Mouse (Mus musculus): Measurements from ENCODE around the gene Ets1. TPM values are rescaled to one million over a fixed set of nuclear protein-coding genes. Genes with fewer than 3 reads are reported as not detected.
A peak's percentile ranks its signal among the peaks of the same experiment; 100 is the strongest.

The Ets1 gene
- polyA plus RNA-seq, 1 experiment = 13.4 TPM

GRCm38 (mm10) chr9:32702836-32703395 lies 66.9 kb downstream of the Ets1 start:
- H3K4me3 ChIP-seq (ENCODE audit: insufficient read depth, low read depth, low read length) = peak overlapping the region; percentile 21
- H3K27ac ChIP-seq (replicated peaks; ENCODE audit: low read depth, low read length) = no peak overlapping the region
- H3K4me1 ChIP-seq (ENCODE audit: control insufficient read depth, insufficient read depth, insufficient read length, low read length) = peaks cover 17% of the 10 kb centered on the region

- Histone ChIP-seq H3K27ac (replicated peaks; ENCODE audit: low read depth, low read length) (no peak overlapping the region), H3K4me3 (ENCODE audit: insufficient read depth, low read depth, low read length) (peak overlapping the region; percentile 19; the same call in 1 of the 2 replicates), H3K4me1 (ENCODE audit: control insufficient read depth, insufficient read depth, insufficient read length, low read length) (peaks cover 20% of the 10 kb centered on the region)
These were observed 68.1 kb downstream of the Ets1 start for GRCm38 (mm10) chr9:32703976-32704745.

- peaks cover 33% of the 10 kb centered on the region for H3K4me1 ChIP-seq (ENCODE audit: control insufficient read depth, insufficient read depth, insufficient read length, low read length)
- H3K4me3 ChIP-seq (ENCODE audit: insufficient read depth, low read depth, low read length) = no peak overlapping the region
- H3K27ac ChIP-seq (replicated peaks; ENCODE audit: low read depth, low read length) = 0 out of 2 replicates have a peak overlapping the region, but pooled peaks have one; percentile 13
These were observed 69.9 kb downstream of the Ets1 start for GRCm38 (mm10) chr9:32705827-32706478.

- Histone ChIP-seq H3K4me3 (ENCODE audit: insufficient read depth, low read depth, low read length) (no peak overlapping the region), H3K4me1 (ENCODE audit: control insufficient read depth, insufficient read depth, insufficient read length, low read length) (peaks cover 47% of the 10 kb centered on the region), H3K27ac (replicated peaks; ENCODE audit: low read depth, low read length) (no peak overlapping the region)
These were observed 71.4 kb downstream of the Ets1 start for GRCm38 (mm10) chr9:32707436-32707835.

GRCm38 (mm10) chr9:32708491-32708890 lies 72.5 kb downstream of the Ets1 start:
- no peak overlapping the region for H3K4me3 ChIP-seq (ENCODE audit: insufficient read depth, low read depth, low read length)
- no peak overlapping the region for H3K27ac ChIP-seq (replicated peaks; ENCODE audit: low read depth, low read length)
- peaks cover 48% of the 10 kb centered on the region for H3K4me1 ChIP-seq (ENCODE audit: control insufficient read depth, insufficient read depth, insufficient read length, low read length)

- Histone ChIP-seq H3K4me1 (ENCODE audit: control insufficient read depth, insufficient read depth, insufficient read length, low read length) (peaks cover 48% of the 10 kb centered on the region), H3K27ac (replicated peaks; ENCODE audit: low read depth, low read length) (no peak overlapping the region; the same call in 1 of the 2 replicates), H3K4me3 (ENCODE audit: insufficient read depth, low read depth, low read length) (0 out of 2 replicates have a peak overlapping the region, but pooled peaks have one; percentile 3)
These were observed 73.3 kb downstream of the Ets1 start for GRCm38 (mm10) chr9:32709359-32709758.

GRCm38 (mm10) chr9:32709764-32710734 lies 74.0 kb downstream of the Ets1 start:
- Histone ChIP-seq H3K27ac (replicated peaks; ENCODE audit: low read depth, low read length) (peak overlapping the region; percentile 46), H3K4me3 (ENCODE audit: insufficient read depth, low read depth, low read length) (peak overlapping the region; percentile 3; the same call in 1 of the 2 replicates), H3K4me1 (ENCODE audit: control insufficient read depth, insufficient read depth, insufficient read length, low read length) (peaks cover 52% of the 10 kb centered on the region)

GRCm38 (mm10) chr9:32710987-32711652 lies 75.1 kb downstream of the Ets1 start:
- Histone ChIP-seq H3K4me3 (ENCODE audit: insufficient read depth, low read depth, low read length) (no peak overlapping the region), H3K4me1 (ENCODE audit: control insufficient read depth, insufficient read depth, insufficient read length, low read length) (peaks cover 55% of the 10 kb centered on the region), H3K27ac (replicated peaks; ENCODE audit: low read depth, low read length) (peak overlapping the region; percentile 46)

GRCm38 (mm10) chr9:32711768-32712167 lies 75.7 kb downstream of the Ets1 start:
- Histone ChIP-seq H3K27ac (replicated peaks; ENCODE audit: low read depth, low read length) (peak overlapping the region; percentile 46), H3K4me3 (ENCODE audit: insufficient read depth, low read depth, low read length) (no peak overlapping the region), H3K4me1 (ENCODE audit: control insufficient read depth, insufficient read depth, insufficient read length, low read length) (peaks cover 53% of the 10 kb centered on the region)

GRCm38 (mm10) chr9:32712383-32712910 lies 76.4 kb downstream of the Ets1 start:
- H3K4me3 ChIP-seq (ENCODE audit: insufficient read depth, low read depth, low read length) = no peak overlapping the region
- peak overlapping the region; percentile 37 for H3K27ac ChIP-seq (replicated peaks; ENCODE audit: low read depth, low read length)
- peaks cover 59% of the 10 kb centered on the region for H3K4me1 ChIP-seq (ENCODE audit: control insufficient read depth, insufficient read depth, insufficient read length, low read length)

- Histone ChIP-seq H3K27ac (replicated peaks; ENCODE audit: low read depth, low read length) (peak overlapping the region; percentile 16; the same call in 1 of the 2 replicates), H3K4me1 (ENCODE audit: control insufficient read depth, insufficient read depth, insufficient read length, low read length) (peaks cover 64% of the 10 kb centered on the region), H3K4me3 (ENCODE audit: insufficient read depth, low read depth, low read length) (no peak overlapping the region)
These were observed 77.1 kb downstream of the Ets1 start for GRCm38 (mm10) chr9:32713106-32713505.

GRCm38 (mm10) chr9:32713790-32714189 lies 77.8 kb downstream of the Ets1 start:
- peak overlapping the region; percentile 16; the same call in 1 of the 2 replicates for H3K27ac ChIP-seq (replicated peaks; ENCODE audit: low read depth, low read length)
- peaks cover 63% of the 10 kb centered on the region for H3K4me1 ChIP-seq (ENCODE audit: control insufficient read depth, insufficient read depth, insufficient read length, low read length)
- no peak overlapping the region for H3K4me3 ChIP-seq (ENCODE audit: insufficient read depth, low read depth, low read length)

- no peak overlapping the region for H3K4me3 ChIP-seq (ENCODE audit: insufficient read depth, low read depth, low read length)
- H3K4me1 ChIP-seq (ENCODE audit: control insufficient read depth, insufficient read depth, insufficient read length, low read length) = peaks cover 65% of the 10 kb centered on the region
These were observed 78.5 kb downstream of the Ets1 start for GRCm38 (mm10) chr9:32714487-32714886.

More at GRCm38 (mm10) chr9:32714487-32714886, 78.5 kb downstream of the Ets1 start:
- peak overlapping the region; percentile 3; the same call in 1 of the 2 replicates for H3K27ac ChIP-seq (replicated peaks; ENCODE audit: low read depth, low read length)

Measured in brown adipose tissue, adult 24 weeks (tissue).